Mouse (Mus musculus): Measurements from ENCODE around the gene Sdsl.
"Not testable (repeated sequence)": the region's sequence is repeated elsewhere in the genome, so short reads cannot be mapped to it uniquely, and the experiment has no call there.

Sdsl gene

GRCm38 (mm10) chr5:120472770-120473169 is at the start of gene Sdsl:
TSS of gene Sdsl (minus strand) at chr5:120472810.
- no peak for DNase-seq (ENCODE audit: low read depth, low spot score)

GRCm38 (mm10) chr5:120517552-120517951 is 44.9 kb upstream of the Sdsl start:
- no peak for DNase-seq (ENCODE audit: low read depth, low spot score)

GRCm38 (mm10) chr5:120516221-120516984 is 43.8 kb upstream of the Sdsl start:
- no peak for DNase-seq (ENCODE audit: low read depth, low spot score)

GRCm38 (mm10) chr5:120515451-120515850 is 42.8 kb upstream of the Sdsl start:
- DNase-seq (ENCODE audit: low read depth, low spot score) = no peak

GRCm38 (mm10) chr5:120514754-120515153 is 42.1 kb upstream of the Sdsl start:
- no peak for DNase-seq (ENCODE audit: low read depth, low spot score)

GRCm38 (mm10) chr5:120514031-120514677 is 41.5 kb upstream of the Sdsl start:
- DNase-seq (ENCODE audit: low read depth, low spot score) = no peak

GRCm38 (mm10) chr5:120512911-120513555 is 40.4 kb upstream of the Sdsl start:
- DNase-seq (ENCODE audit: low read depth, low spot score) = no peak

GRCm38 (mm10) chr5:120511643-120512220 is 39.1 kb upstream of the Sdsl start:
- DNase-seq (ENCODE audit: low read depth, low spot score) = no peak

GRCm38 (mm10) chr5:120510982-120511642 is 38.5 kb upstream of the Sdsl start, which contains the start of gene Slc8b1:
TSS of gene Slc8b1 (plus strand) at chr5:120511168.
- no peak for DNase-seq (ENCODE audit: low read depth, low spot score)

- DNase-seq (ENCODE audit: low read depth, low spot score) = no peak
These were observed 34.7 kb upstream of the Sdsl start for GRCm38 (mm10) chr5:120507311-120507710.

GRCm38 (mm10) chr5:120506490-120506889 is 33.9 kb upstream of the Sdsl start:
- DNase-seq (ENCODE audit: low read depth, low spot score) = no peak

GRCm38 (mm10) chr5:120505781-120506180 is 33.2 kb upstream of the Sdsl start:
- no peak for DNase-seq (ENCODE audit: low read depth, low spot score)

GRCm38 (mm10) chr5:120505368-120505767 is 32.8 kb upstream of the Sdsl start:
- DNase-seq (ENCODE audit: low read depth, low spot score) = no peak

GRCm38 (mm10) chr5:120503144-120503795 is 30.7 kb upstream of the Sdsl start, which contains the start of gene Plbd2:
TSS of gene Plbd2 (minus strand) at chr5:120503625.
- DNase-seq (ENCODE audit: low read depth, low spot score) = peak; percentile 72

GRCm38 (mm10) chr5:120502675-120503143 is 30.1 kb upstream of the Sdsl start:
- no peak for DNase-seq (ENCODE audit: low read depth, low spot score)

- no peak for DNase-seq (ENCODE audit: low read depth, low spot score)
These were observed 29.6 kb upstream of the Sdsl start for GRCm38 (mm10) chr5:120502147-120502621.

GRCm38 (mm10) chr5:120500609-120501008 is 28.0 kb upstream of the Sdsl start:
- DNase-seq (ENCODE audit: low read depth, low spot score) = not testable (repeated sequence)

- DNase-seq (ENCODE audit: low read depth, low spot score) = no peak
These were observed 26.6 kb upstream of the Sdsl start for GRCm38 (mm10) chr5:120499202-120499601.

- no peak for DNase-seq (ENCODE audit: low read depth, low spot score)
These were observed 24.5 kb upstream of the Sdsl start for GRCm38 (mm10) chr5:120497071-120497470.

GRCm38 (mm10) chr5:120495703-120496226 is 23.2 kb upstream of the Sdsl start:
- no peak for DNase-seq (ENCODE audit: low read depth, low spot score)

Measured in brain, embryonic 18.5 days (tissue).